Mouse (Mus musculus) thymus, adult 2 months (tissue): ENCODE data around the gene Ctnnbl1.

Source experiments
- CTCF ChIP-seq: fragments of 200-500 bp; IDR thresholded peaks from 2 replicates; pipeline ENCODE4 v1.5.1; 2012; ENCODE audit warnings: mild to moderate bottlenecking, control low read depth, low read length, moderate library complexity, borderline replicate concordance; ENCODE audit not compliant: control insufficient read depth, poor library complexity, insufficient read depth; ENCODE audit errors: extremely low read depth
- POLR2A ChIP-seq: fragments of 200-500 bp; IDR thresholded peaks from 2 replicates; pipeline ENCODE4 v1.6.1; 2012; ENCODE audit warnings: mild to moderate bottlenecking, low read length, control low read depth, moderate library complexity; ENCODE audit not compliant: control insufficient read depth, poor library complexity, insufficient read depth; ENCODE audit errors: extremely low read depth

GRCm38 (mm10) chr2:157691266-157692105 lies 45.7 kb upstream of the Ctnnbl1 start:
- TF ChIP-seq POLR2A = no peak
- no peak for TF ChIP-seq CTCF
